Mouse (Mus musculus) hindbrain, postnatal 0 days (tissue): ENCODE measurements around the gene Mog. TPM values are rescaled to one million over a fixed set of nuclear protein-coding genes. Genes with fewer than 3 reads are reported as not detected.
"Not testable (repeated sequence)": the region's sequence is repeated elsewhere in the genome, so short reads cannot be mapped to it uniquely, and the experiment has no call there.

Source experiments
- ATAC-seq: fragments of 200-750 bp; cut with Nextera tagmentation; 2 replicates; pipeline ENCODE4 v1.8.0; 2017; ENCODE audit warnings: mild to moderate bottlenecking, moderate TSS enrichment, moderate library complexity
- DNase-seq: peaks from one replicate; pipeline ENCODE4 v3.0.0-alpha.2; 2015; ENCODE audit warnings: low spot score
- H3K27ac ChIP-seq: fragments of 300-500 bp; sonication (generic); 2 replicates; pipeline ENCODE4 v1.5.1; 2014; ENCODE audit warnings: mild to moderate bottlenecking
- H3K27me3 ChIP-seq: fragments of 300-500 bp; sonication (generic); 2 replicates; pipeline ENCODE4 v1.6.1; 2014; ENCODE audit warnings: low read length, mixed read lengths; ENCODE audit not compliant: insufficient read depth
- H3K36me3 ChIP-seq: fragments of 300-500 bp; sonication (generic); 2 replicates; pipeline ENCODE4 v1.6.1; 2014; ENCODE audit warnings: low read length, mixed read lengths; ENCODE audit not compliant: insufficient read depth
- H3K4me1 ChIP-seq: fragments of 300-500 bp; sonication (generic); 2 replicates; pipeline ENCODE4 v1.6.1; 2014; ENCODE audit warnings: antibody characterized with exemption, low read length, mixed read lengths; ENCODE audit not compliant: insufficient read depth
- H3K4me2 ChIP-seq: fragments of 300-500 bp; sonication (generic); 2 replicates; pipeline ENCODE4 v1.6.1; 2014; ENCODE audit warnings: low read depth, mild to moderate bottlenecking, low read length, moderate library complexity, mixed read lengths
- H3K4me3 ChIP-seq: fragments of 300-500 bp; sonication (generic); 2 replicates; pipeline ENCODE4 v1.5.1; 2014; ENCODE audit warnings: low read length
- H3K9ac ChIP-seq: fragments of 300-500 bp; sonication (generic); replicated peaks from 2 replicates; pipeline ENCODE4 v1.6.1; 2014; ENCODE audit warnings: mild to moderate bottlenecking, low read length, moderate library complexity, mixed read lengths
- H3K9me3 ChIP-seq: fragments of 300-500 bp; sonication (generic); 2 replicates; pipeline ENCODE4 v1.6.1; 2016; ENCODE audit warnings: low read length, mixed read lengths
- CTCF ChIP-seq: IDR thresholded peaks from 2 replicates; pipeline ENCODE4 v1.5.1; 2016; ENCODE audit warnings: antibody characterized with exemption, control low read depth, low read depth
- WGBS: fragments of 180-500 bp; shearing (Covaris S2); extraction: QIAGEN DNeasy Blood & Tissue Kit; methylation state at CpG from one replicate; pipeline ENCODE4 v1.1.7; 2014; 5-methylcytosine and 5-hydroxymethylcytosine counted together
- polyA plus RNA-seq: library from polyadenylated mRNA; unstranded; fragments of >200 nt; fragmentation: Nextera tagmentation; extraction: Ambion mirVana; gene quantifications from 2 replicates; pipeline ENCODE4 v1.2.1, GENCODE M21; 2015
- total RNA-seq: library from RNA; depleted of rRNA; stranded (reverse); fragments of >200 nt; gene quantifications from 2 replicates; pipeline ENCODE4 v1.2.3, GENCODE M21; 2014

Mog gene
- total and polyA plus RNA-seq, 2 experiments from 2014 or later: 0.52 to 1.5 TPM

- H3K9ac ChIP-seq: no peak overlapping the region
- H3K4me2 ChIP-seq: no peak overlapping the region
- no peak overlapping the region for H3K4me3 ChIP-seq
- ATAC-seq (peak; percentile 73; the same call in 1 of the 2 replicates), DNase-seq (peak; percentile 86)
- H3K9me3 ChIP-seq: no peaks in the 10 kb centered on the region
- TF ChIP-seq CTCF: peak; percentile 82
- no peaks in the 10 kb centered on the region for H3K36me3 ChIP-seq
- 28% methylated on average over 7 of the region's 7 CpGs for WGBS
- no peaks in the 10 kb centered on the region for H3K27me3 ChIP-seq
- H3K4me1 ChIP-seq: no peaks in the 10 kb centered on the region
- no peak overlapping the region for H3K27ac ChIP-seq
Measured at GRCm38 (mm10) chr17:36997033-36997735, 26.0 kb downstream of the Mog start.

DNA sequence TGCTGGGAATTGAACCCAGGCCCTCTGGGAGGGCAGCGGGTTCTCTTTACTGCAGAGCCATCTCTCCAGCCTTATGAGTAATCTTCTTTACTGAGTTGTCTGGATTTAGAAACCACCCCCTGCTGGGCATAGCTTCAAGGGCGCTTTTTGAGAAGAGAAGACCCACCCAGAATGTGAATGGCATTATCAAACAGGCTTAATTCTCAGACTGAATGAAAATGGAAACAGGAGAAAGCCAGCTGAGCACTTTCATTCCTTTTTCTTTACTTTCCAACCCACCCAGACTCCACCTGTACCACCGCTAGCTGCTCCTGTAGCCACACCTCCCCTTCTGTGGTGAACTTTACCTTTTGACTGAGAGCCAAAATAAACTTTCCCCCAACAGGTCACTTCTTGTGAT, 27.8 kb downstream of the Mog start:
- H3K9ac ChIP-seq: no peak overlapping the region
- H3K27me3 ChIP-seq: no peaks in the 10 kb centered on the region
- H3K27ac ChIP-seq: no peak overlapping the region
- no peak overlapping the region for H3K4me2 ChIP-seq
- ATAC-seq (no peak), DNase-seq (no peak)
- WGBS: 55% methylated on average over 3 of the region's 3 CpGs
- no peaks in the 10 kb centered on the region for H3K36me3 ChIP-seq
- no peak for TF ChIP-seq CTCF
- no peaks in the 10 kb centered on the region for H3K4me1 ChIP-seq
- H3K9me3 ChIP-seq: no peaks in the 10 kb centered on the region
- no peak overlapping the region for H3K4me3 ChIP-seq

- Histone ChIP-seq H3K36me3 (no peaks in the 10 kb centered on the region), H3K4me3 (no peak overlapping the region), H3K9ac (no peak overlapping the region), H3K27me3 (no peaks in the 10 kb centered on the region; the same call in 1 of the 2 replicates), H3K27ac (no peak overlapping the region), H3K4me2 (no peak overlapping the region), H3K9me3 (no peaks in the 10 kb centered on the region), H3K4me1 (no peaks in the 10 kb centered on the region)
- DNase-seq: no peak
- WGBS: 90% methylated on average over 2 of the region's 2 CpGs
- no peak for TF ChIP-seq CTCF
- ATAC-seq: no peak
Measured at GRCm38 (mm10) chr17:36994528-36994927, 28.7 kb downstream of the Mog start.

GRCm38 (mm10) chr17:36993770-36994325, 29.4 kb downstream of the Mog start:
- Histone ChIP-seq H3K27ac (no peak overlapping the region), H3K4me3 (no peak overlapping the region), H3K27me3 (no peaks in the 10 kb centered on the region; the same call in 1 of the 2 replicates), H3K9me3 (no peaks in the 10 kb centered on the region), H3K9ac (no peak overlapping the region), H3K4me2 (no peak overlapping the region), H3K36me3 (no peaks in the 10 kb centered on the region), H3K4me1 (no peaks in the 10 kb centered on the region)
- DNase-seq (no peak), ATAC-seq (no peak)
- WGBS: 95% methylated on average over 4 of the region's 4 CpGs
- TF ChIP-seq CTCF: no peak

DNA sequence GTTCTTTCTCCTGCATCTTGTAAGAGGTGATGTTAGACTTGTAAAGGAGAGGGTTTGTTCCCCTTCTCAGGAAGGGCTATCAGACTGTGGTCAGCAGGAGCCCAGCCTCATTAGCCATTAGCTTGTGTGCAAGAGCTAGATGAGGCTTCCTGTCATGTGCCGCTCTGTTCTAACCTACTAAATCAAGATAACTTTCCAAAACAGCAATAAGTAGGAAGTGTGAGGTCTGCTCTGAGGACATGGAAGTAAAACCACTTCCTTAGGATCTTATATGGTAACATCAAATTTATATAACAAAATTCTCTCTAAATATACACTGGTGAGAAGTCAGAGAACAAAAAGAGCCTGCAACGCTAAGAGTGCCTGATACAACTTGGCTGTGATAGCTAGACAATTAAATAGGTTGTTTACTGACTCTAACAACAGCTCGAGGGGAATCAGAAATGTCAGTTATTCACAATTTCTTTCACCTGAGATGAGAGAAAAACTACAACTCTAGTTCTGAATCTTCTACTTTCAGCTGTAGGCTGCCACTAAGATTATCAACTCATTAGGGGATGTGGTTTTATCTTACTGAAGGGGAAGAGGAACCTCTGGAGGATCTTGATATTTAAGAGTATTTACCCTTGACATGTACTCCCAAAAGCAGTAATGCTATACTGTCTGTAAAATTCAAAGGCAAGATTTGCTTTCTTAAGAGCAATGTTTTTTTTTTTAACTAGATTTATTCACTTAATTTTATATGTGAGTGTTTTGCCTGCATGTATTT, 30.7 kb downstream of the Mog start:
- Histone ChIP-seq H3K27ac (no peak overlapping the region), H3K9me3 (no peaks in the 10 kb centered on the region), H3K9ac (no peak overlapping the region), H3K4me3 (no peak overlapping the region), H3K4me2 (no peak overlapping the region), H3K36me3 (no peaks in the 10 kb centered on the region), H3K27me3 (no peaks in the 10 kb centered on the region; the same call in 1 of the 2 replicates), H3K4me1 (no peaks in the 10 kb centered on the region)
- no peak for ATAC-seq
- no peak for DNase-seq
- WGBS: 74% methylated on average over 3 of the region's 3 CpGs
- TF ChIP-seq CTCF: no peak

DNA sequence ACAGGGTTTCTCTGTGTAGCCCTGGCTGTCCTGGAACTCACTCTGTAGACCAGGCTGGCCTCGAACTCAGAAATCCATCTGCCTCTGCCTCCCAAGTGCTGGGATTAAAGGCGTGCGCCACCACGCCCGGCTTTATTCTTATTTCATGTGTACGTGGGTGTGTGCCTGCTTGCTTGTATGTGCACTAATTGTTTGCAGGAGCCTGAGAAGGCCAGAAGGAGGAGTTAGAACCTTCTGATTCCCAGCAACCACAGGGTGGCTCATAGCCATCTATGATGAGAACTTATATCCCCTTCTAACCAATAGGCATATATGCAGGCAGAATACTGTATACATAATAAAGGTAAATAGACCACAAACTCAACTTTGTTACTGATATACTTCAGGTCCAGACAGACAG, 32.6 kb downstream of the Mog start:
- H3K4me2 ChIP-seq, H3K4me3 ChIP-seq, H3K4me1 ChIP-seq, H3K27ac ChIP-seq, ATAC-seq, H3K27me3 ChIP-seq, H3K9ac ChIP-seq, H3K36me3 ChIP-seq, DNase-seq, H3K9me3 ChIP-seq: not testable (repeated sequence)
- 95% methylated on average over 6 of the region's 6 CpGs for WGBS

DNA sequence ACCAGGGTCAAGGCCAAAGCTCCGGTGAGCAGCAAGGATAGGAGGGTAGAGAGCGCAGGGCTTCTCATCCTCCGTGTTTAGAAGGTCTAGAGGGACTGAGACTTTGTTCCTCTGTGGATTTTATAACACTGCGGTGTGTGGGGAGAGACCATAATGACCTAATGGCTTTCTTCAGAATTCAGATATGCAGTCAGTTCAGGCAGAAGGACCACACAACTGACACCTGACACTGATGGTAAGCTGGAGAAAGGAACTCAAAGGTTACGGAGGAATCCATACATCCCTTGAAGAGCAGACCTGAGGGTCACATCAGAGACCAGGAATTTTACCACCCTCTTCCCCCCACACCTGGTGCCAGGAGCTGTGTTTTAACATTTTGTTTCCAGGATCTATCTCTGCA, 33.8 kb downstream of the Mog start, which contains the start of gene H2-M5:
Gene H2-M5 (minus strand): TSS at position 101 of the 400 bp plus-strand sequence.
- Histone ChIP-seq H3K27ac (no peak within 1 kb of the TSS), H3K36me3 (no peaks in the 10 kb centered on the region), H3K4me1 (no peaks in the 10 kb centered on the region), H3K9me3 (no peaks in the 10 kb centered on the region), H3K27me3 (no peaks in the 10 kb centered on the region; the same call in 1 of the 2 replicates), H3K9ac (no peak within 1 kb of the TSS), H3K4me3 (peak within 1 kb of the TSS; percentile 8), H3K4me2 (peak within 1 kb of the TSS; percentile 38)
- TF ChIP-seq CTCF: no peak
- WGBS: 34% methylated on average over 5 of the region's 5 CpGs
- no peak for DNase-seq
- no peak for ATAC-seq
